Mouse (Mus musculus): Measurements from ENCODE around the gene Sspn.

The Sspn gene

DNA sequence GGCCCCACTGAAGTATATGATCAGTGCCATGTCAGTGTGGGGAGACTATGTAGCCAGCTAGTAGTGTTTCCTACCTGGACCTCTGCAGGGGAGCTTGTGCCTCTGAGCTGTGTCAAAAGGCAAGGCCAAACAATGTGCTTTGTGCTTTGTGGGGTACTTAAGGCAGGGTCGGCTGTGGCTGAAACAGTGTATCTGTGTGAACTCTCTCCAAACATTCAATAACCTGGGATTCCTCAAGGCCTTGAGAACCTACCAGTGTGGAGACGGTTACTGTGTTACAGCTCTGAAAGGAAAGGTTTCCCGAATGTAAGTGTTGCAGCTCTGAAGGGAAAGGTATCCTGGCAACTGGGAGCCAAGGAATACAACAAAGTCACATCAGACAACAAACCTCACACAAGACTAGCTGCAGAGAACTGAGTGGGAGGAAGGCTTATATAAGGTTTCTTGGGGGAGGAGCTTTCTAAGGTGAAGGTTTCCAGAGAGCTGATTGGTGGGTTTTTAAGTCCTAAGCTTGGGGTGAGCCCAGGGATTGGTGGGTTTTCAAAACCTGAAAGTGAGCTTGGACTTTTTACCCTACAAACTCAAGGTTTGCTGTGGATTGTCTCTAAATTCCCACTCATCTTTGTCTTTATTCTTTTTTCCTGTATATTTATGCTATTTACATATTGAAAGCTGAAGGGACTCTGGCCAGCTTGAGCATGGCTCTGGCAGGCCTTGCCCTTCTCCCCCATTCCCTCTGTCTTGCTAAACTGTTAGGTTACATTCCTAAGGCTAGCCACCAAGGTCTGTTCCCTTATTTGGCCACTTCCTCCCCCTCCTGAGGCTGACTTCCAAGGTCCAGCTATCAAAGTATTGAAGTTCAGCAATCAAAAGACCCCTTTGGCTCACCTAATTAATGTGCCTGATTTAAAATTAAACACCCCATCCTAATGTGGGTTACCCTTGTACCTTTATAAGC lies 20.7 kb upstream of the Sspn start:
- TF ChIP-seq GATA4 (IDR thresholded peaks at IDR 0.05; ENCODE audit: insufficient replicate concordance, low read length): no peak

- no peak for TF ChIP-seq GATA4 (IDR thresholded peaks at IDR 0.05; ENCODE audit: insufficient replicate concordance, low read length)
Measured at GRCm38 (mm10) chr6:145912232-145912631, 19.2 kb upstream of the Sspn start.

DNA sequence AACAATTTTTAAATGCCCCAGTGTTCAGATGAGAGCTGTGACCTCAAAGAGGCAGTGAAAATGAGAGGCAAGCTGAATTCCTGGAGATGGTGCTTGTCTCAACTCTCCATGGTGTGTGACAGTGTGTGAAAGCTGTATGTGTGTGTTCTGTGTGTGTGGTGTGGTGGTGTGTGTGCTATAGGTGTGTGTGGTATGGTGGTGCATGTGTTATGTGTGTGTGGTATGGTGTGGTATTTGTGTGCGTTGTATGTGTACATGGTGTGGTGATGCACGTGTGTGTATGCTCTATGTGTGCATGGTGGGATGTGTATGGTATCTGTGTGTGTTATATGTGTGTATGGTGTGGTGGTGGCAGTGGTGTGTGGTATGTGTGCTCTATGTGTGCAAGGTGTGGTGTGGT lies 16.0 kb upstream of the Sspn start:
- no peak for TF ChIP-seq GATA4 (IDR thresholded peaks at IDR 0.05; ENCODE audit: insufficient replicate concordance, low read length)

DNA sequence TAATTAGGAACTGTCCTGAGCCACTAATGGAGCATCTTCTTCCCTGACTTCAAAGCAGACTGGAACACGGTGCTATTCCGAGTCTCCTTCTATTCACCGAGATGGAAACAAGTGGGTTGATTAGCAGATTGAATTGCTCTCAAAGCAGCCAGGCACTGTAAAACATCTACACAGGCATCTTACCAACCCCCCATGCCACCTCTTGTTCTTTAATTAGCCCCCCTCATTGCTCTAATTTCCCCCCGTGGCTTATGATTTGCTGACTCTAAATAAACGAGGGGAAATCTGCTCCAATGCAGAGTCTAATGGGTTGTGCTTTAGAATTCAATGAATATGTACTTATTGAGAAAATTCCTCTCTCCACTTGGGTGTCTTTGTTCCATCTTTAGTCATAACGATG lies 15.0 kb upstream of the Sspn start:
- no peak for TF ChIP-seq GATA4 (IDR thresholded peaks at IDR 0.05; ENCODE audit: insufficient replicate concordance, low read length)

GRCm38 (mm10) chr6:145918236-145918635 lies 13.2 kb upstream of the Sspn start:
- TF ChIP-seq GATA4 (IDR thresholded peaks at IDR 0.05; ENCODE audit: insufficient replicate concordance, low read length): no peak

- TF ChIP-seq GATA4 (IDR thresholded peaks at IDR 0.05; ENCODE audit: insufficient replicate concordance, low read length): no peak
Measured at GRCm38 (mm10) chr6:145923594-145923993, 7.8 kb upstream of the Sspn start.

DNA sequence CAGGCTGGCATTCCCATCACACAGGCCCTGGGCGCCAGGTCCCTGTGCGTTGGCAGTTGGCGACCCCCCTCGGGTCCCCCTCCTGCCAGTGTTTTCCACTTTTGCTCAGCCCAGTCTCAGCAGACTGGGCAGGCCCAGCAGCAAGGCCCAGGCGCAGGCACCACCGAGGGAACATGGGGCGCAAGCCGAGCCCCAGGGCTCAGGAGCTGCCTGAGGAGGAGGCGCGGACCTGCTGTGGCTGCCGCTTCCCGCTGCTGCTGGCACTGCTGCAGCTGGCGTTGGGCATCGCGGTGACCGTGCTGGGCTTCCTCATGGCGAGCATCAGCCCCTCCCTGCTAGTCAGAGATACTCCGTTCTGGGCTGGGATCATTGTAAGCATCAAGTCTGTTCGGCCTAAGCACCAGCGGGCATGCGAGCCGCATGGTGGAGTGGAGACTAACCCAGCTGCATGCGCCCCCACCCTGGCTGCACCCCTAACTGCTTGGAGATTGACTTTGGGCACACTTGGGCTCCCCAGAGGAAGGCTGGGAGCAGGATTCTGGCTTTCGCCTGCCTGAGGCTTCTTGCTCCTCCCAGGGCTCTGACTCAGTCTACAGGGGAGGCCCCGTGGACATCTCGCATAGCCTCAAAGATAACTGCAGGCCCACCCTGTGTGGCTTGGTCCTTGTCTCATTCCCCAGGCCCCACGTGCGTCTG lies 2.7 kb downstream of the Sspn start:
- no peak for TF ChIP-seq GATA4 (IDR thresholded peaks at IDR 0.05; ENCODE audit: insufficient replicate concordance, low read length)

GRCm38 (mm10) chr6:145934697-145935240 lies 3.3 kb downstream of the Sspn start:
- no peak for TF ChIP-seq GATA4 (IDR thresholded peaks at IDR 0.05; ENCODE audit: insufficient replicate concordance, low read length)

- TF ChIP-seq GATA4 (IDR thresholded peaks at IDR 0.05; ENCODE audit: insufficient replicate concordance, low read length): no peak
Measured at GRCm38 (mm10) chr6:145935912-145936311, 4.5 kb downstream of the Sspn start.

DNA sequence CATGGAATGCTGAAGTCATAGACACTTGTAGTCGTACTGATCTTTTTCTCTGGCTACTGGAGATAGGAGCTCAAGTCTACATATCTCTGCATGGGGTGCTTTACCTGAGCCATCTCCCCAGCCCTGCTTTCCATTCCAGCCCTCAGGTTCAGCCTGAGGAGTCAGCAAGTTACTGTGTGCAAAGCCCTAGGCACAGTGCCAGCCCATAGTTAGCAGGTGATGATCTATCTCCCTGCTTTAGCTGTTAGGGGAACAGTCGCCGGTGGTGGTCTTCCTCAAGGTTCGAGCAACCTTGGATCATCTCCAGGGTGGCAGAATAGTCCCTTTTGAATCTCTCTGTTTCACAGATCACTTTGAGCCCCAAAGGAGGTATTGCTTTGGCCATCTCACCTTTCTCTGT lies 5.1 kb downstream of the Sspn start:
- TF ChIP-seq GATA4 (IDR thresholded peaks at IDR 0.05; ENCODE audit: insufficient replicate concordance, low read length): no peak

DNA sequence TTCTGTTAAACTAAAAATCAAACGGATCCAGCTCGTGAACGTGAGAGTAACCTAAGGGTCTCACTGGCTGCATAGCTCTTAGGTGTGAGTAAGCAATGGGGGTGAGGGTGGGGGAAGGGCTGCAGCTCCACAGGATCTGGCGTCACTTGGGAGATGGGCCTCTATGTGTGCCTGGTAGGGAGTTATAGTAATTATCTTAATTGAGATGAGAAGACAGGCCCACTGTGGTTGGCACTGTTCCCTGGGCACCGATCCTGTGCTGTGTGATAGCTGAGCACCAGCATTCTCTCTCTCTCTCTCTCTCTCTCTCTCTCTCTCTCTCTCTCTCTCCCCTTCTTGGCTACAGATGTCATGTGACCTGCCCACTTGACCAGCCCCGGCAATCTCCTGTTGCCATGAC lies 9.4 kb downstream of the Sspn start:
- TF ChIP-seq GATA4 (IDR thresholded peaks at IDR 0.05; ENCODE audit: insufficient replicate concordance, low read length): no peak

GRCm38 (mm10) chr6:145942263-145942966 lies 11.0 kb downstream of the Sspn start:
- no peak; the same call in 1 of the 2 replicates for TF ChIP-seq GATA4 (IDR thresholded peaks at IDR 0.05; ENCODE audit: insufficient replicate concordance, low read length)

GRCm38 (mm10) chr6:145943414-145943813 lies 12.0 kb downstream of the Sspn start:
- no peak for TF ChIP-seq GATA4 (IDR thresholded peaks at IDR 0.05; ENCODE audit: insufficient replicate concordance, low read length)

GRCm38 (mm10) chr6:145945700-145946344 lies 14.4 kb downstream of the Sspn start:
- no peak for TF ChIP-seq GATA4 (IDR thresholded peaks at IDR 0.05; ENCODE audit: insufficient replicate concordance, low read length)

DNA sequence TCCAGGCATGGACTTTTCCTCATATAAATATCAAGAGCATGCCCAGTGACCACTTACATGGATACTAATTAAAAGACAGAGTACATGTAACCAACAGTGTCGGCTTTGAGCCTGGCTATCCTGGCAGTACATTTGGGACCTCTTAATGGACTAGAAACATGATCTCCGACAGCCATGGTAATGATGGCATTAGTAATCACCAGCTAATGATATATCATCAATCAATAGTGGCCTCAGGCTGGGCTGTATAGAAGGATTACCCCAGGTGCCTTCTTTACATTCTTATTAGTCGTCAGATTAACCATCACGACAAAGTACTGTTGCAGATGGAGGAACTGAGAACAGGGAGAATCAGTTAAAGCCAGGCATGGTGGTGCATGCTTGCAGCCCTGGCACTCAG lies 17.6 kb downstream of the Sspn start:
- TF ChIP-seq GATA4 (IDR thresholded peaks at IDR 0.05; ENCODE audit: insufficient replicate concordance, low read length): no peak

Data from liver, adult (tissue).